Mouse (Mus musculus) ES-E14 (cell line): Measurements from ENCODE around the gene Zbed4. TPM values are rescaled to one million over a fixed set of nuclear protein-coding genes. Genes with fewer than 3 reads are reported as not detected.

ENCODE experiments used
- DNase-seq: peaks from one replicate; pipeline ENCODE4 v3.0.0-alpha.2; 2013; ENCODE audit warnings: low read depth, low spot score
- H3K27ac ChIP-seq: 2 replicates; pipeline ENCODE4 v1.5.1; 2012; ENCODE audit warnings: low read depth, mild to moderate bottlenecking, low read length, moderate library complexity, mixed read lengths; ENCODE audit not compliant: poor library complexity, insufficient read depth, severe bottlenecking
- H3K36me3 ChIP-seq: 2 replicates; pipeline ENCODE4 v1.6.1; 2012; ENCODE audit warnings: mild to moderate bottlenecking, low read length, moderate library complexity, mixed read lengths; ENCODE audit not compliant: control insufficient read depth, poor library complexity, insufficient read depth, severe bottlenecking
- H3K4me1 ChIP-seq, 2 experiments: fragments of 150-350 bp in 1 of 2; sonication (generic) in 1 of 2; 2 replicates each; pipeline ENCODE4 v1.6.1; 2012; ENCODE audit warnings: low read length in 2 of 2, mild to moderate bottlenecking in 1 of 2, mixed read lengths in 1 of 2; ENCODE audit not compliant: control insufficient read depth in 2 of 2, insufficient read depth in 2 of 2, poor library complexity in 1 of 2
- H3K4me3 ChIP-seq, 2 experiments: fragments of 150-350 bp in 1 of 2; sonication (generic) in 1 of 2; 2 replicates each; pipeline ENCODE4 v1.5.1; 2012; ENCODE audit warnings: low read length in 2 of 2, low read depth in 1 of 2, mild to moderate bottlenecking in 1 of 2, mixed read lengths in 1 of 2; ENCODE audit not compliant: insufficient read depth in 1 of 2, poor library complexity in 1 of 2, severe bottlenecking in 1 of 2
- H3K9ac ChIP-seq: 2 replicates; pipeline ENCODE4 v1.6.1; 2012; ENCODE audit warnings: low read depth, mild to moderate bottlenecking, low read length, mixed read lengths; ENCODE audit not compliant: poor library complexity, insufficient read depth, severe bottlenecking
- H3K9me3 ChIP-seq: fragments of 150-350 bp; sonication (generic); 2 replicates; pipeline ENCODE4 v1.6.1; 2012; ENCODE audit warnings: low read depth, mild to moderate bottlenecking, low read length; ENCODE audit not compliant: control insufficient read depth, insufficient read depth
- CHD2 ChIP-seq: IDR thresholded peaks from 2 replicates; pipeline ENCODE4 v1.6.1; 2014; ENCODE audit warnings: mild to moderate bottlenecking, low read depth, low read length, inconsistent platforms
- HCFC1 ChIP-seq: IDR thresholded peaks from 2 replicates; pipeline ENCODE4 v1.6.1; 2012; ENCODE audit warnings: low read length, inconsistent platforms, borderline replicate concordance; ENCODE audit not compliant: insufficient read depth
- MAFK ChIP-seq: IDR thresholded peaks from 2 replicates; pipeline ENCODE4 v1.6.1; 2014; ENCODE audit warnings: mild to moderate bottlenecking, low read depth, low read length, inconsistent platforms; ENCODE audit not compliant: insufficient read depth
- ZC3H11A ChIP-seq: IDR thresholded peaks from 2 replicates; pipeline ENCODE4 v1.6.1; 2012; ENCODE audit warnings: low read depth, mild to moderate bottlenecking, inconsistent platforms, low read length, borderline replicate concordance
- ZNF384 ChIP-seq: IDR thresholded peaks from 2 replicates; pipeline ENCODE4 v1.6.1; 2012; ENCODE audit warnings: low read depth, low read length, inconsistent platforms
- in situ Hi-C, 2 experiments: fragments of 600-800 bp; cut with MboI; formaldehyde crosslinking; loops; one replicate each; pipeline ENCODE4 v1.15.1; 2025; ENCODE audit warnings: low sequenced_read_pairs in 2 of 2, inconsistent platforms in 1 of 2; ENCODE audit not compliant: unreplicated experiment in 2 of 2
- total RNA-seq: library from RNA; depleted of rRNA; stranded (reverse); fragments of 300-350 nt; gene quantifications from 2 replicates; pipeline ENCODE4 v1.2.3, GENCODE M21; 2012; rRNA removed

Gene Zbed4
- total RNA-seq, 1 experiment = 43.6 TPM

DNA sequence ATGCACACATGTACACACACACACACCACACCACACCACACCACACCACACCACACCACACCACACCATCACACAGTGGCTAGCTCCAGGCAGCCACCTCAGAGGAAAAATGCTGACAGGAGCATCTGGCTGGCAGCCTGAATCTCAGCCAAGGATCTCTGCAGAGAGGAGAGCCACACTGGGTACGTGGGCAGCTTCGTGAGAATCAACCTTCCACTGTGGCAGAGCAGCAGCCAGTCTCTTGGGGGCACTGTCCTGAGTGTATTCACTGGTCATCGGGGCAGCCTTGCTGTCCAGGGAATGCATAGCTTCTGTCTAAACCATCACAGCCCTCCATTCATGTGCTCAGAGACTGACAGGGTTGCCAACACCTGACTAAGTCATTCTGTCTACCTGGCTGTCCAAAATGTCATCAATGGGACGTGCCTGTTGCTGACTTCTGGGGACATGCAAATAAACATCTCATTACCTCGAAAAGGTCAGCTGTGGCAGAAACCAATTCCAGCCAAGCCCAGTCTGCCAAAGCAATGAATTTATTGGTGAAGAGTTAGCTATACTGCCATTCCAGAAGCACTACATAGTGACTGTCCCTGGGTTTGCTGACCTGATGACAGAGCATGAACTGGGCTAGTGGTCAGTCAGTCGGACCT, 78.5 kb downstream of the Zbed4 start:
- H3K4me3 ChIP-seq = no peak overlapping the region
- TF ChIP-seq MAFK = no peak
- TF ChIP-seq HCFC1 = no peak
- TF ChIP-seq CHD2 = no peak
- no peak for TF ChIP-seq ZC3H11A
- no peak for TF ChIP-seq ZNF384
- H3K9ac ChIP-seq = no peak overlapping the region
- no peaks in the 10 kb centered on the region for H3K9me3 ChIP-seq
- no peak for DNase-seq
- in situ Hi-C loops = loop anchor here (5.0 to 10.0 kb wide), 2 partner anchors 92 to 95 kb away; no protein-coding TSS in a partner anchor
- H3K36me3 ChIP-seq = peaks cover 9% of the 10 kb centered on the region
- H3K4me1 ChIP-seq = peaks cover 0 to 5% of the 10 kb centered on the region in 2 experiments; a peak in 1 of 4 replicates
- no peak overlapping the region for H3K27ac ChIP-seq

DNA sequence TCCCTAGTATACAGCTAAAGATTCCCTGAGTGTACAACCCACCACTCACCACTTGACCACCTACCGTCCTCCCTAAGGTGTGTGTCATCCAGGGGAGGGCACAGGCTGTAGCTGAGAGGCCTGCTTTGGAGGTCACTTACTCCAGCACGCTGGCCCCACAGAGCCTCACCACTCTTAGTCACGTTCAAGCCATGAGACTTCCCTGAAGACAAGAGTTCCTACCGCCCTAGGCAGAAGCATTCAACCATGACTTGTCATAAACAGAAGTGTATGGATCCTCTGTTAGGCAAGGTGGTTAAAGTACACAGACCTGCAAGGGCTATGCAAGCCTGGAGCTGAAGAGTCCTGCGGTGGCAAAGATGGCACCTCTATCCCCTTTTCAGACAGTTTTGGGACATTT, 79.2 kb downstream of the Zbed4 start:
- no peaks in the 10 kb centered on the region for H3K9me3 ChIP-seq
- H3K9ac ChIP-seq = no peak overlapping the region
- no peak overlapping the region for H3K27ac ChIP-seq
- H3K4me1 ChIP-seq = peaks cover 0 to 5% of the 10 kb centered on the region in 2 experiments; a peak in 1 of 4 replicates
- TF ChIP-seq ZNF384 = no peak
- TF ChIP-seq HCFC1 = no peak
- no peak for TF ChIP-seq ZC3H11A
- TF ChIP-seq MAFK = no peak
- no peak overlapping the region for H3K4me3 ChIP-seq
- in situ Hi-C loops = no loop called here
- H3K36me3 ChIP-seq = peaks cover 9% of the 10 kb centered on the region
- DNase-seq = no peak

DNA sequence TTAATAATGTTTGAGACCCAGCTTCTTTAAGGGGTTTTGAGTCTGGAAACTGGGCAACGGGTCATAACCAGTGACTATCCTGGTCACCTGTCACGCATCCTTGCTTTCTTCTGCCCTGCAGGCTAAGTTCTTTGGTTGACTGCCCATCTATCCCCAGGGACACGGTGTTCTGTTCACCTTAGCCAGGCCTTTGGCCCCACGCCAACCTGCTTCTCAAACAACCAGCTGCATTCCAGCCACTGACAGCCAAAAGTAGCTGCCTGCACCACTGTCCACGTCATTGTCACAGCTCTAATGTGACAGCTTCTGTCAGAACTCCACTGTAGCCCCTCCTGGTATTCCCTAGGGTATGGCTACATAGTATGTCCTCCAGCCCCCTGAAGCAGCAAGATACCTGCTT, 80.0 kb downstream of the Zbed4 start:
- Histone ChIP-seq H3K9ac (no peak overlapping the region), H3K9me3 (no peaks in the 10 kb centered on the region), H3K36me3 (peaks cover 4% of the 10 kb centered on the region), H3K27ac (no peak overlapping the region), H3K4me1 (peaks cover 0 to 7% of the 10 kb centered on the region in 2 experiments; a peak in 1 of 4 replicates), H3K4me3 (no peak overlapping the region)
- DNase-seq = no peak
- in situ Hi-C loops = no loop called here
- no peak for TF ChIP-seq MAFK
- no peak for TF ChIP-seq ZNF384

DNA sequence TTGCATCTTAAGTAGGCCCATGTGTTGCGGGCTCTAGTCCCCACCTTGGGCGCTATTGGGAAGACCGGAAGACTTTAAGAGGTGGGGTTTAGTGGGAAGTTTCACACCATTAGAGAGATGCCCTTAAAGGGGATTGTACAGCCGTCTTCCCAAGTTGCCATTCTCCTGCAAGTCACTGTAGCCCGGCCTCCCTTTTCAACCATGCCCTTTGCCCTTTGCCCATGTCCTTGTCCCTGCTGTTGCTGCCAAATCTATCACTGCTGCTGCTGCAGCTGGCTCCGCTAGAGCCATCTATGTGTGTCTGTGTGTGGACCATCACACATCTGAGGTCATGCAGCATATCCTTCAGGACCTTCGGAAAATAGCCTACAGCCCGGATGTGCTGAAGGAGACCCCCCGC, 81.1 kb downstream of the Zbed4 start:
- Histone ChIP-seq H3K27ac (no peak overlapping the region; the same call in 1 of the 2 replicates), H3K4me1 (peaks cover 0 to 10% of the 10 kb centered on the region in 2 experiments; a peak in 1 of 4 replicates), H3K36me3 (no peaks in the 10 kb centered on the region), H3K9ac (no peak overlapping the region), H3K9me3 (no peaks in the 10 kb centered on the region), H3K4me3 (no peak overlapping the region)
- in situ Hi-C loops = no loop called here
- TF ChIP-seq CHD2 (no peak), ZC3H11A (no peak), ZNF384 (no peak), MAFK (no peak), HCFC1 (no peak)
- no peak for DNase-seq

Other genes with a start within 250 kb of the Zbed4 start
- not detected in 2 replicates for gene Zdhhc25, start 151.4 kb upstream of the Zbed4 start, total RNA-seq
- gene Brd1, start 17.4 kb upstream of the Zbed4 start, total RNA-seq = 52.0 and 54.2 TPM in 2 replicates
- 17.0 and 17.8 TPM in 2 replicates for gene Alg12, start 67.7 kb downstream of the Zbed4 start, total RNA-seq
- 324 and 328 TPM in 2 replicates for gene Creld2, start 68.0 kb downstream of the Zbed4 start, total RNA-seq
- gene Pim3, start 110.5 kb downstream of the Zbed4 start, total RNA-seq = 159 and 169 TPM in 2 replicates
- 0.11 and 0.13 TPM in 2 replicates for gene Ttll8, start 202.8 kb downstream of the Zbed4 start, total RNA-seq
- 0.32 and 0.36 TPM in 2 replicates for gene Mlc1, start 227.3 kb downstream of the Zbed4 start, total RNA-seq
- 26.7 and 34.4 TPM in 2 replicates for gene Mov10l1, start 231.2 kb downstream of the Zbed4 start, total RNA-seq